Mouse (Mus musculus): ENCODE measurements around the gene Foxred2. TPM values are rescaled to one million over a fixed set of nuclear protein-coding genes. Genes with fewer than 3 reads are reported as not detected.
A peak's percentile ranks its signal among the peaks of the same experiment; 100 is the strongest.

Gene Foxred2
- polyA plus RNA-seq, 1 experiment, result 2.4 TPM

DNA sequence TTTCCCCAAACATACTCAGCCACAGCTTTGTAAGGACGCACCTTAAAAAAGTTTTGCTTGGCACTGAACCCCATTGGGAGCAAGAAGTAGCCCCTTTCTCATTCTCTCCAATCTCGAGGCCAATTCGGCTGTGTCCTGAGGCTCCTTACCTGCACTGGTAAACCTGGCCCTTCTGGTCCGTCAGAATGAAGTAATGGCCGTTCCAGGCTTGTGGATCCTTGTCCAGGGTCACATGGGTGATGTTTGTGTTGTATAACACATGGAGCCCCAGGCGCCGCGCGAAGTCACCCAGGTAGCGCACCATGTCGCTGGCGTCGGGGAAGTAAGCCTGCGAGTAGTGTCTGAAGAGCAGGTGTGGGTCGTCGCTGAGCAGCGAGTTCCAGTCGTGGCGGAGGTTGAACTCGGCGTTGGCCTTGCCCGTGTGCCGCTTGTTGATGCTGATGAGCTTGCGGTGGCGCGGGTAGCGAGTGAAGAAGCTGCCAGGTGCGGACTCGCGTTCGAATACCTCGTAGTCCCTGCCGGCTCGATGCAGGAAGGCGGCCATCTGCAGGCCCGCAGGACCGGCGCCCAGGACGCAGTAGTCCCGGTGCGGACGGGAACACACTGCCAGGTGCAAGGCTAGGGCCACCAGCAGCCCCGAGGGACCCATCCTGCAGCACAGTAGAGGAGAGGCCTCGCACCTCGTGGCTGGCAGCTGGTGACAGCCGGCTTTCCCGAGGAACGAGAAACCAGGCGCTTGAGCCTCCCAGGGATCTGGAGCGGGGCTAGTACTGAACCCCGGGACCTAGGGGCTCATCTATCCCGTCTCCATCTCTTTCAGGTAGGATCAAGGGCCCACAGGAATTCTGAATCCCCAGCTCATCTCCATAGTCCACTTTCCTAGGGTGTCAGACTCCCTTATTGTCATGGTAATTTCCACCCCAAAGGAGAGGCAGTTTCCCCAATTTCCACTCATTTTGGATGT lies 800 bp downstream of the Foxred2 start:
- no peak for TF ChIP-seq POLR2A (IDR thresholded peaks at IDR 0.05; ENCODE audit: borderline replicate concordance, extremely low read depth, low read depth, low read length)
- DNase-seq, result no peak
- Histone ChIP-seq H3K4me3 (replicated peaks; ENCODE audit: extremely low read depth, low read depth, low read length) (peak overlapping the region; percentile 16), H3K4me1 (ENCODE audit: control insufficient read depth, insufficient read depth, low read length) (no peaks in the 10 kb centered on the region; the same call in 1 of the 2 replicates)
- WGBS, result 12% methylated on average over 52 of the region's 52 CpGs

DNA sequence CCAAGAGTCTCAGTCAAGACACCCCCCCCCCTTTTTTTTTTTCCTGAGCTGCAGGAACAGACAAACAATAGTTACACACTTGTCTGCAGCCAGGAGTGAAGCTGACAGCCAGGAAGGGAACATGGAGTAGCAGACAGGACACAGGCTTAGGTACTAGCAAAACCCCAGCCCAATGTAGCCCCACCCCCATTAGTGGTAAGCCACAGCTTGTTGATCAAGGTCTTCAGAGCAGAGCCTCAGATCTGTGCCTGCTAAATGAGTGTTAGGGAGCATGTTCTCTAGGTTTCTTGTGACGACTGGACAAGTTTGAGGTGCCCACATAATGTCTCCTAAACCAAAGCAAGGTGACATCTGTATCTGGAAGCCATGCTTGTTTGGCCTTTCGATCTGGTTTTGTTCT lies 2.2 kb downstream of the Foxred2 start:
- H3K4me3 ChIP-seq (replicated peaks; ENCODE audit: extremely low read depth, low read depth, low read length), result no peak overlapping the region
- no peaks in the 10 kb centered on the region; the same call in 1 of the 2 replicates for H3K4me1 ChIP-seq (ENCODE audit: control insufficient read depth, insufficient read depth, low read length)
- no peak for DNase-seq
- TF ChIP-seq POLR2A (IDR thresholded peaks at IDR 0.05; ENCODE audit: borderline replicate concordance, extremely low read depth, low read depth, low read length) (no peak), CTCF (IDR thresholded peaks at IDR 0.05; ENCODE audit: insufficient read depth, low read length) (no peak)
- 75% methylated on average over 2 of the region's 2 CpGs for WGBS

DNA sequence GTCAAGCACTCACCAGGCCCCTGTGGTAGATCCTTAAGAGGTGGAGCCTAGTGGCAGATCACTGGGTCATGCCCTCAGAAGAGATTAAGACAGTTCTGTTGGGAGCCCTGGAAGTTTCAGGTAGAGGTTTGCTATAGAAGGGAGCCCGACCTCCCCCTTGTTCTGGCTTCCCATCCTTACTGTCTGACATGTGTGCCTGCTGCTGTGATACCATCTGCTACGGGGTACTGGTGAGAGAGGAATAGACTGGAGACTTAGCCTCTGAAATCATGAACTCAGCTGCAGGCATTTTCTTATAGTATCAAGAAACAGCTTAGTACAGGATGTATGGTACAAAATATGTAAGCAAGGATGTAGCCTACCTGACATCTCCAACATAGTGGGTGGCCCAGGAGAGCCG lies 3.6 kb downstream of the Foxred2 start:
- Histone ChIP-seq H3K4me1 (ENCODE audit: control insufficient read depth, insufficient read depth, low read length) (no peaks in the 10 kb centered on the region; the same call in 1 of the 2 replicates), H3K4me3 (replicated peaks; ENCODE audit: extremely low read depth, low read depth, low read length) (no peak overlapping the region)
- no peak for TF ChIP-seq POLR2A (IDR thresholded peaks at IDR 0.05; ENCODE audit: borderline replicate concordance, extremely low read depth, low read depth, low read length)
- TF ChIP-seq CTCF (IDR thresholded peaks at IDR 0.05; ENCODE audit: insufficient read depth, low read length), result no peak
- 82% methylated on average over 3 of the region's 3 CpGs for WGBS
- no peak for DNase-seq

DNA sequence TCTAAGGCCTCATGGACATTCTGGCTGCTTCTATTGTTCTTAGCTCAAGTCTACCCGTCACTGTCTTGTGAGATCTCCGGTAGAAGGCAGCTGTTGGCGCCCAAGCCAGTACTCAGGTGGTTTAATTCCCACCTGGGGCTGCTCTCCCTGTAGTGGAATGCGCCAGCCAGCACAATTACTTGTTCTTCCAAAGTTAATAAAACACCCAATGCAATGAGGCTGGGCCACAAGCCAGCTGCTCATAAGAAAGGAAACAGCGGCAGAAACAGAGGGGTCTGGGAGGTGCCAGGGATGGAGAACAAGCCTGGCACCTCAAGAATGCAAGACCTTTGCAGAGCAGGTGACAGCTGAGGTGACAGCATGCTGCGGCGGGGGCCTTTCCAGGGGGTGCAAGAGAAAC lies 7.5 kb downstream of the Foxred2 start:
- WGBS, result 68% methylated on average over 7 of the region's 7 CpGs
- no peak for DNase-seq
- Histone ChIP-seq H3K4me3 (replicated peaks; ENCODE audit: extremely low read depth, low read depth, low read length) (no peak overlapping the region), H3K4me1 (ENCODE audit: control insufficient read depth, insufficient read depth, low read length) (no peaks in the 10 kb centered on the region)
- TF ChIP-seq CTCF (IDR thresholded peaks at IDR 0.05; ENCODE audit: insufficient read depth, low read length) (no peak), POLR2A (IDR thresholded peaks at IDR 0.05; ENCODE audit: borderline replicate concordance, extremely low read depth, low read depth, low read length) (no peak)

DNA sequence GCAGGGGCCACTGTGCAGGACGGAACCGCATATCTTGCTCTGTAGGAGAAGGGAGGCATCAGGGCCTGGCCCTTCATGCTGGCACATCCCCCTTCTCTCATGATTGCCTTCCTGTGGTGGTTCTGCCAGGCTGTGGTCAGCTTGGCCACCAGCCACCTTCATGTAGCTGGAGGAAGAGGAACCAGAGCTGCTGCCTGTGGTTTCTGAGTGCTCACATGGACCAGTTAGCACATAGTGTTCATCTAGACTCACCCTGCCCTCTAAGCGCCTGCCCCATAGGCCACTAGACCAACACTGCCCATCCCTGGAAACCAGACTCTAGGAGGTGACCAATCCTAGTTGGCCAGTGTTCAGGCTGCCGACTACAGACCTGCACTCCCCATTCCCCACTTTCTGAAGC lies 10.8 kb downstream of the Foxred2 start:
- WGBS, result 61% methylated on average over 4 of the region's 4 CpGs
- H3K4me1 ChIP-seq (ENCODE audit: control insufficient read depth, insufficient read depth, low read length), result no peaks in the 10 kb centered on the region
- peak; percentile 30 for DNase-seq
- H3K4me3 ChIP-seq (replicated peaks; ENCODE audit: extremely low read depth, low read depth, low read length), result no peak overlapping the region
- no peak for TF ChIP-seq CTCF (IDR thresholded peaks at IDR 0.05; ENCODE audit: insufficient read depth, low read length)
- no peak for TF ChIP-seq POLR2A (IDR thresholded peaks at IDR 0.05; ENCODE audit: borderline replicate concordance, extremely low read depth, low read depth, low read length)

DNA sequence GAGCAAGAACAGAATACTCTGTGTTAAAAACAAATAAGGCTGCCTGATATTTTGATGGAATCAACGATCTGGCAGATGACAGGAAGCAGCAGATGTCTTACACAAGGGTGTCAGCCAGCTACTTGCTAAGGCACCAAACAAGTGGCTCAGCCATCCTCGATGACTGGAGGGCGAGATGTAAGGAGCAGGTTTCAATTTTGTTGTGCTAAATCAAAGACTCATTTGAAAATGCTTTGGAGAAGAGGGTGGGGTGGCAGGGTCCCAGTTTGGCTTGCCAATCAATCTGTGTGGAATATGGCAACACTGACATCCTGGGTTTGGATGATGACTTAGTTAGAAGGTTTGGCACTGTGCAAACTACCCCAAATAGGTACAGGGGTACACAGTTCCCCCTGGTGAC lies 15.0 kb downstream of the Foxred2 start:
- TF ChIP-seq POLR2A (IDR thresholded peaks at IDR 0.05; ENCODE audit: borderline replicate concordance, extremely low read depth, low read depth, low read length) (no peak), CTCF (IDR thresholded peaks at IDR 0.05; ENCODE audit: insufficient read depth, low read length) (no peak)
- H3K4me3 ChIP-seq (replicated peaks; ENCODE audit: extremely low read depth, low read depth, low read length), result no peak overlapping the region
- no peaks in the 10 kb centered on the region for H3K4me1 ChIP-seq (ENCODE audit: control insufficient read depth, insufficient read depth, low read length)
- 72% methylated on average over 3 of the region's 3 CpGs for WGBS
- no peak for DNase-seq

DNA sequence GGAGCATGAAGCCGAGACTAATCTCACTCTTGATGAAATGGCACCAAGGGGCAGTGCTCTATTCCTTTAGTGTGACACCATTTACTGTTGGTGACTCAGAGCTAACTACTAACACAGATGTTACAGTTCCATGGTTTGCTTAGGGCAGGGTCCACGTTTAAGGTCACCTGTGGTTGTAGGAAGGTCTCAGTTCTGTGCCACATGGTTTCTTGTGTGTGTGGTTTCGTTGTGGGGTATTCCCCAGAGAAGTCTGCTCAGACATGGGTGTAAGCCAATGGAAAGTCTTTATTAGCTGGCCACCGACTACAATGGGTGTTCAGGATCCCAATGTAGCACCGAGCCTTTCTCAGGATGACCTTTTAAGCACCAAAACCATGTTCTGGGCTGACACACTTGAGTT lies 18.0 kb downstream of the Foxred2 start:
- TF ChIP-seq CTCF (IDR thresholded peaks at IDR 0.05; ENCODE audit: insufficient read depth, low read length), result no peak
- no peak for TF ChIP-seq POLR2A (IDR thresholded peaks at IDR 0.05; ENCODE audit: borderline replicate concordance, extremely low read depth, low read depth, low read length)
- H3K4me1 ChIP-seq (ENCODE audit: control insufficient read depth, insufficient read depth, low read length), result peaks cover 6% of the 10 kb centered on the region; the same call in 1 of the 2 replicates
- DNase-seq, result no peak
- 64% methylated on average over 5 of the region's 5 CpGs for WGBS
- H3K4me3 ChIP-seq (replicated peaks; ENCODE audit: extremely low read depth, low read depth, low read length), result no peak overlapping the region

DNA sequence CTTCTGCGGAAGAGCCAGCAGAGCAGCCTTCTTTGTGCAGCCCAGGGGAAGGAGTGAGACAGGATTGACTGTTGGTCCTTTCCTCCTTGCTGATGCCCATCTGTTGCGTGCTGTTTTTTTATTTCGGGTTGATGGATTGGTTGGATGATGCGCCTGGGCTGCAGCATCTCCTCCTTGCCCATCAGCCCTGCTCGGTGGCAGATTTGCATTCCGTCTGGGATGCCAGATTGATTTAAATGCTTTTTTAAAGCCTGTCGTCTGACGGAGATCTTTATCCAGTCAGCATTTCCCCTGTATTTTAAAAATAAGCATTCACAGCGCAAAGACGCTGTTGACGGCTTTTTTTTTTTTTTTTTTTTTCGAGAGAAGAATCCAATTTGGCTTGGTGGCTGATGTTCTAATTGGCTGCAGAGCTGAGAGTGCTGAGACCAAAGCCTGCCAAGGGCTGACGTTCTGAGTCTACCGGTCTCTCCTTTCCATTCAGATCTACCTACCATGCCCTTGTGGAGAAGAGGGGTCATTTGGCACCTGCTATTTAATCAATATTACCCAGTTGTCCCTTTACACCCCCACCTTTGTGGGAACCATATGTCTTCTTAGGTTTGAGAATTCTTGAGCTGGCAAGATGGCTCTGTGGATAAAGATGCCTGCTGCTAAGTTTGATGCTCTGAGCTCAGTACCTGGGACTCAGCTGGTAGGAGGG lies 20.7 kb downstream of the Foxred2 start:
- DNase-seq, result no peak
- Histone ChIP-seq H3K4me3 (replicated peaks; ENCODE audit: extremely low read depth, low read depth, low read length) (no peak overlapping the region), H3K4me1 (ENCODE audit: control insufficient read depth, insufficient read depth, low read length) (peaks cover 9% of the 10 kb centered on the region; the same call in 1 of the 2 replicates)
- WGBS, result 73% methylated on average over 14 of the region's 14 CpGs
- TF ChIP-seq CTCF (IDR thresholded peaks at IDR 0.05; ENCODE audit: insufficient read depth, low read length) (no peak), POLR2A (IDR thresholded peaks at IDR 0.05; ENCODE audit: borderline replicate concordance, extremely low read depth, low read depth, low read length) (no peak)

DNA sequence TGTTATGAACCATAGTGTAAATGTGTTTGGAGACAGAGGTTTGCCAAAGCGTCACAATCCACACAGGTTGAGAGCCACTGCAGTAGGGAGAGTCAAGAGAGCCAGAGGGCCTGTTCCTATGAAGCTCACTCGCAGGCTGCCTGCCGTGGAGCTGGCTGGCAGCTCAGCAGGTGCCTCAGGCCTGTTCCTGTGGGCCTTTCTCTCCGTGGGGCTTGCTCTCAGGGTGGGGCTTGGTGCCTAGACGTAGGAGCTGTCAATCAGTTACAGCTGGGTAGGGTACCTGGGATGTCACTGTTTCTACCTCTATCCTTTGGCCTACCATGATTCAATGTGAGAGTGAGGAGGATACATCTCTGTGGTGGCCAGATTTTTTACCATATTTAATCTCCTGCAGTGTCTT lies 21.6 kb downstream of the Foxred2 start:
- TF ChIP-seq POLR2A (IDR thresholded peaks at IDR 0.05; ENCODE audit: borderline replicate concordance, extremely low read depth, low read depth, low read length), result no peak
- no peak for TF ChIP-seq CTCF (IDR thresholded peaks at IDR 0.05; ENCODE audit: insufficient read depth, low read length)
- WGBS, result 73% methylated on average over 5 of the region's 5 CpGs
- DNase-seq, result no peak

More for the DNA sequence above, 21.6 kb downstream of the Foxred2 start:
- Histone ChIP-seq H3K4me1 (ENCODE audit: control insufficient read depth, insufficient read depth, low read length) (peaks cover 9% of the 10 kb centered on the region; the same call in 1 of the 2 replicates), H3K4me3 (replicated peaks; ENCODE audit: extremely low read depth, low read depth, low read length) (no peak overlapping the region)
